Mouse (Mus musculus) testis, adult 2 months (tissue): Measurements from ENCODE around the gene Klhl22. TPM values are rescaled to one million over a fixed set of nuclear protein-coding genes. Genes with fewer than 3 reads are reported as not detected.

Experiments
- H3K27ac ChIP-seq: fragments of 200-500 bp; 2 replicates; pipeline ENCODE4 v1.5.1; 2012; ENCODE audit warnings: low read depth, low read length; ENCODE audit not compliant: control insufficient read depth, insufficient read depth
- H3K27me3 ChIP-seq: fragments of 200-500 bp; 2 replicates; pipeline ENCODE4 v1.6.1; 2012; ENCODE audit warnings: mild to moderate bottlenecking, low read length, moderate library complexity; ENCODE audit not compliant: control insufficient read depth, insufficient read depth
- H3K36me3 ChIP-seq: fragments of 200-500 bp; 2 replicates; pipeline ENCODE4 v1.6.1; 2012; ENCODE audit warnings: mild to moderate bottlenecking, low read length; ENCODE audit not compliant: control insufficient read depth, insufficient read depth
- H3K4me1 ChIP-seq: fragments of 200-500 bp; 2 replicates; pipeline ENCODE4 v1.6.1; 2012; ENCODE audit warnings: low read length; ENCODE audit not compliant: control insufficient read depth, insufficient read depth
- H3K4me3 ChIP-seq: fragments of 200-500 bp; 2 replicates; pipeline ENCODE4 v1.5.1; 2012; ENCODE audit warnings: low read depth, mild to moderate bottlenecking, low read length, moderate library complexity, mixed read lengths; ENCODE audit not compliant: control insufficient read depth
- CTCF ChIP-seq: fragments of 200-500 bp; IDR thresholded peaks from 2 replicates; pipeline ENCODE4 v1.5.1; 2012; ENCODE audit warnings: low read depth, mild to moderate bottlenecking, inconsistent platforms, low read length, moderate library complexity; ENCODE audit not compliant: control insufficient read depth, insufficient read depth, insufficient replicate concordance
- POLR2A ChIP-seq: fragments of 200-500 bp; IDR thresholded peaks from 2 replicates; pipeline ENCODE4 v1.6.1; 2012; ENCODE audit warnings: low read depth, mild to moderate bottlenecking, inconsistent platforms, low read length, moderate library complexity; ENCODE audit not compliant: control insufficient read depth
- polyA plus RNA-seq: library from polyadenylated mRNA; depleted of rRNA; stranded (reverse); fragments of >200 nt; gene quantifications from 2 replicates; pipeline ENCODE4 v1.2.3, GENCODE M21; 2012

The Klhl22 gene
- polyA plus RNA-seq, 1 experiment = 9.1 TPM

DNA sequence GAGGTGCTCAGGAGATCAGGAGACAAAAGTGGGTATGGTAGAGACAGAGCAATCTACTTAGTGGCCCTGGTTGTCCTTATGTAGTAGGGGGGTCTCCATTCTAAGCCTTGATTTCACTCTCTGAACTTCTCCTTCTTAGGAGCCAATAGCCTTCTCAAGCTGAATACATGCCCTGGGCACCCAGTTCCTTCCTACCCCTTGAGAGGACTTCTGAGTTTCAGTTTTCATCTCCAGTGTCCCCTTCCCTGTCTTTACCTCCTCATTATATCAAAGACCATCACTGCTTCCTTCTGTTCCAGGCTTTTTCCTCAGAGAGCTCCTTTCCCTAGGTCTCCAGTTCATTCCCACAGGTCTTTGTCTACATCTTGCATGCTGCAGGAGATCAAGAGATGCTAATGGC lies 37.1 kb downstream of the Klhl22 start:
- no peak overlapping the region for H3K27ac ChIP-seq
- H3K4me3 ChIP-seq = peak overlapping the region; percentile 54
- no peaks in the 10 kb centered on the region for H3K36me3 ChIP-seq
- TF ChIP-seq CTCF = no peak
- TF ChIP-seq POLR2A = no peak
- H3K27me3 ChIP-seq = no peaks in the 10 kb centered on the region
- H3K4me1 ChIP-seq = peaks cover 14% of the 10 kb centered on the region

DNA sequence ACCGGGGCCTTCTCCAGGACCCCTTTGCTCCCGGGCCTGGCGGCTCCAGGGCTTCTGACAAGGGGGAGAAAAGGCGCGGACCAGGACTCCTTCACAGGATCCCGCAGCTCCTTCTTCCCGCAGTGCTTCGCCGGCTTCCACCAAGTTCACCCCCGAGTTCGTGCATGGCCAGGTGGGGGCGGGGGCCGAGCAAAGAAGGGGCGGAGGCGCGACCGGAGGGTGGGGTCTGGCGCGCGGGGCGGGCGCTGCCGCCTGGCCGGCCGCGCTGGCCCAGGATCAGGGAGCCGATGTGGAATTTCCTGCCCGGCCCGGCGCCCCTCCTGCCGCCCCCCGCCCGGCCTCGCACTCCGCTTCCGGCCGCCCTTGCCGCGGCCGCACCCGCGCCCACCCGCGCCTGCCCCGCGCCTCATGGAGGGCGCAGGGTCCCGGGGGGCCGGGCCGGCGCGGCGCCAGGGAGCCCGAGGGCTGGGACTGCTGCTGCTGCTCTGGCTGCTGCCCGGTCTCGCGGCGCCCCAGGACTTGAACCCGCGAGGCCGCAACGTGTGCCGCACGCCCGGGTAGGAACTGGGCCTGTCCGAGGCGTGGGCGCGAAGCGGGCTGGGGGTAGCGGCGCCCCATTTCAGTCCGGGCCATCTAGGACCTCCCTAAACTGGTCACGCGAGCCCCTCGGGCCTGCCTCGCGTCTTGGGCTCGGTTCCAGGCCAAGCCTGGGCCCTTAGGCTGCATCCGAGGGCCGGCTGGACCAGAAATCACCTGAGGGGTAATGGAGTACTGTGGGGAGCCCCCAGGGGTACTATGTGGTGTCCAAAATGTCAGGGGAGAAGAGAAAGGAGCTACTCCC lies 37.8 kb downstream of the Klhl22 start, which contains the start of gene Scarf2:
Scarf2 (plus strand) TSS at position 312 of the 841 bp plus-strand sequence.
- H3K4me3 ChIP-seq = peak within 1 kb of the TSS; percentile 54
- peaks cover 14% of the 10 kb centered on the region for H3K4me1 ChIP-seq
- TF ChIP-seq CTCF (no peak), POLR2A (no peak)
- no peaks in the 10 kb centered on the region for H3K27me3 ChIP-seq
- H3K36me3 ChIP-seq = no peaks in the 10 kb centered on the region
- H3K27ac ChIP-seq = no peak within 1 kb of the TSS; the same call in 1 of the 2 replicates

DNA sequence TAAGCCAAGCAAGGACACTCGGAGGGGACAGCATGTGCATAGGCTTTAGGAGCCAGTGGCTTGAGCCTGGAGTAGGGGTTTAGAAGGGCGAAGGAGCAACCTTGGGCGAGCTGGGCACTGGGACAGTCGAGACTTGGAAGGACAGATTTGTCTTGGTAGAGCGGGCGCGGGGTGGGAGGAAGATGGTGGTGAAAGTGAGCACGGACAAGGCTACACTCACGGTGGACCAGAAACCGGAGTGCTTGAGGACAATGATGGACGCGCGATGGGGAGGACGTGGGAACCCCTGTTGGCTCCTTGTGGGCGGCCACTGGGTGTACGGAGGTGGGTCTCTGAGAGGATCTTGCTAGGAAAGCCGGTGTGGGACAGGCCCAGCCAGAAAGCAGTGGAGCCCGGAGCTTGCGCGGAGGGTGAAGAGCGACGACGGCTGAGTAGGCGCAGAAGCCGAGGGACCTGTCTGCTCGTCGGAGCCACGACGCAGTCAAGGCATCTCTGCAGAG lies 38.4 kb downstream of the Klhl22 start:
- Histone ChIP-seq H3K4me1 (peaks cover 21% of the 10 kb centered on the region), H3K36me3 (no peaks in the 10 kb centered on the region), H3K4me3 (peak overlapping the region; percentile 54), H3K27ac (no peak overlapping the region; the same call in 1 of the 2 replicates), H3K27me3 (no peaks in the 10 kb centered on the region)
- no peak for TF ChIP-seq POLR2A
- TF ChIP-seq CTCF = no peak

DNA sequence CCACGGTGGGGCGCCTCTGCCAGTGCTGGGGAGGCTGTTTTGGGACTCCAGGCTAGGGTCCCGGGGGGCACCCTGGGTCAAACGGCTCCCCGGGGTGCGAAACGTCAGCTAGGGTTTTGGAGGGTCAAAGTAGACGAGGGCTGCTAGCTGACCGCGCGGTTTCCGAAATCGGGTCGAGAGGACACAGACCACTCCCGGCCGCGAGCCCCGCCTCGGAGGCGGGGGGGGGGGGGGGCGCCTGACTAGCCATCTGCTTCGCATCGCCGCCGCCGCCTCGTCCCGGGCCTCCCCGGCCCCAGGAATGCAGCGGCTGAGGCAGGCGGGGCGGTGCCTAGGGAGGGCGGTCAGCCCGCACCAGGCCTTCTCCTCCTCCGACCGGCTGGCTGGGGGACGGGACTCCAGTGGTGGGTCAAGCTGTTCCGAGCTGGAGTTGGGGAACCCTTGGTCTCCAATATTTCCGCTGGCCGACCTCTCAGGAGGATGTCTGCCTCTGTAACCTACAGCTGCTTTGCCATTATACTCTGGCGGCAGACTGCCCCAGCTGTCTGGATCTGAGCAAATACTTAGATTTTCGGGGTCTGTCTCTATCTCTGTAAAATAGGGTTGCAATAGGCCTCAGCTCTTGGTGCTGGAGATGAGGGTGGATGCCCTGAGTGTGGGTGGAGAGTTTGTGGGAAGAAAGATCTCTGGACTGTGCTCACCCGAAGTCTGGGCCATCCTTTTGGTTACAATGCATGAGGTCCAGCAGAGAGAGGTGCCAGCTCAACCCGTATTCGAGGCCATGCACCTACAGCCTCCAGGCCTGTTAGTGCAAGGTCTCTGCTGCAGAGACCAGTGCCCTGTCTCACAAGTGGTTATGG lies 39.1 kb downstream of the Klhl22 start:
- no peak for TF ChIP-seq CTCF
- no peak for TF ChIP-seq POLR2A
- no peak overlapping the region; the same call in 1 of the 2 replicates for H3K27ac ChIP-seq
- no peaks in the 10 kb centered on the region for H3K27me3 ChIP-seq
- no peaks in the 10 kb centered on the region for H3K36me3 ChIP-seq
- peaks cover 28% of the 10 kb centered on the region for H3K4me1 ChIP-seq
- peak overlapping the region; percentile 54 for H3K4me3 ChIP-seq

DNA sequence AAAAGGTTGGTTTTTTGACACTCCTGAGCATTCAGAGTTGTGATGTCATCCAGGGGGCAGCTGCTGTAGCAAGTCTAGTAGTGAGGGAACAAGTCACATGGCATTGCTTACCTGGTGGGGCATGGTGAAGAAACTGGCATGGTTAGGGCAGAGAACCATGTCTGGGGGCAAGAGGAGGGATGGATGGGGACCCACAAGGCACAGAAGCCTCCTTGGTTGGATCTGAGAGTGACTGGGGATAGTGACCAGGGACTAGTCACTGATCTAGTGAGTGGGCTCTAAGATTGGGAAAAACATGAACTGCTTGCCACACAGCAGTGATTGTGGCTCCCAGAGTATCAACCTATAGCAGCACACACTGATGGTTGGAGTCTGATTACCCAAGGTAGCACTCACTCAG lies 40.2 kb downstream of the Klhl22 start:
- Histone ChIP-seq H3K27me3 (no peaks in the 10 kb centered on the region), H3K4me3 (no peak overlapping the region), H3K4me1 (peaks cover 37% of the 10 kb centered on the region), H3K36me3 (no peaks in the 10 kb centered on the region), H3K27ac (no peak overlapping the region)
- TF ChIP-seq CTCF = no peak
- TF ChIP-seq POLR2A = no peak

DNA sequence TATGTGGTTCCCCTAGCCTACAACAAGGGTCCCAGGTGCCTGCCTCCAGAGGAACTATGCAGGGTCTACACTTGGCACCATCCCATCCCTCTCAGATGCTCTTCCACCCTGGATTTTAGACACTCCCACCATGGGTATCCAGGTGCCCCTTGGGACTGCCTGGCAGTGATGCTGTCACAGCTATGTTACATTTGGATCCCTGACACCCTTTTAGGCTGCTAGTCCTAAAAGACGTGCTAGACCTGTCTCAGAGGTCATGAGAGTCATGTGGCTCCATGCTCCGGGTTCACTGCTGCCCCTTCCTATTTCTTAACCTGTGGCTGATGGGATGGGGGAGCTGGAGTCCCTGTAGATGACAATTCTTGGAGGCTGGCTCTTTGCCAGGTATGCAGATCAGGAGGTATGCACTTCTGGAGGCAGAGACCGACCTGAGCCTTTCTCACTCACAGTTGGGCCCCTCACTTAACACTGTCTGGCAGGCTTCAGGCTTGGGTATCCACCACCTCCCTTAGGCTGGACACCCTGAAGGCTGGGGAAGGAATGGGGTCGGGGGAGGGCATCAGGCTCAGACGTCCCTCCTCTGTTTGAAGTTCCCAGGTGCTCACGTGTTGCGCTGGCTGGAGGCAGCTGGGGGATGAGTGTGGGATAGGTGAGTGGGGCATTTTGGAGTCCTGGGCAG lies 42.5 kb downstream of the Klhl22 start:
- Histone ChIP-seq H3K4me1 (peaks cover 47% of the 10 kb centered on the region), H3K27me3 (no peaks in the 10 kb centered on the region), H3K36me3 (no peaks in the 10 kb centered on the region), H3K27ac (no peak overlapping the region), H3K4me3 (no peak overlapping the region)
- no peak for TF ChIP-seq POLR2A
- no peak for TF ChIP-seq CTCF
